Mouse (Mus musculus): ENCODE results near the gene Rag1. TPM values are rescaled to one million over a fixed set of nuclear protein-coding genes. Genes with fewer than 3 reads are reported as not detected.

The Rag1 gene
- polyA plus RNA-seq, 1 experiment from 2014 or later: not detected

- H3K36me3 ChIP-seq: no peaks in the 10 kb centered on the region
- H3K4me3 ChIP-seq: no peak overlapping the region
- no peak for ATAC-seq (ENCODE audit: insufficient number of reproducible peaks, low FRiP score)
- 69% methylated on average over 7 of the region's 7 CpGs for WGBS
- H3K4me1 ChIP-seq (replicated peaks): no peaks in the 10 kb centered on the region
- no peaks in the 10 kb centered on the region for H3K27me3 ChIP-seq (replicated peaks)
- H3K9me3 ChIP-seq (replicated peaks): no peaks in the 10 kb centered on the region
- no peak overlapping the region for H3K9ac ChIP-seq
- no peak overlapping the region for H3K27ac ChIP-seq (ENCODE audit: poor library complexity, severe bottlenecking)
- no peak overlapping the region for H3K4me2 ChIP-seq
Observed at GRCm38 (mm10) chr2:101638979-101639839, 10.1 kb downstream of the Rag1 start.

GRCm38 (mm10) chr2:101628297-101629236, 20.7 kb downstream of the Rag1 start:
- 3% methylated on average over 31 of the region's 31 CpGs for WGBS
- Histone ChIP-seq H3K36me3 (no peaks in the 10 kb centered on the region), H3K27ac (ENCODE audit: poor library complexity, severe bottlenecking) (peak overlapping the region; percentile 86), H3K9ac (peak overlapping the region; percentile 76), H3K4me3 (peak overlapping the region; percentile 89), H3K4me1 (replicated peaks) (0 out of 2 replicates have a peak, but pooled peaks cover 3% of the 10 kb centered on the region), H3K27me3 (replicated peaks) (no peaks in the 10 kb centered on the region), H3K4me2 (peak overlapping the region; percentile 77), H3K9me3 (replicated peaks) (no peaks in the 10 kb centered on the region)
- ATAC-seq (ENCODE audit: insufficient number of reproducible peaks, low FRiP score): peak; percentile 96

- no peak for ATAC-seq (ENCODE audit: insufficient number of reproducible peaks, low FRiP score)
- no peaks in the 10 kb centered on the region for H3K9me3 ChIP-seq (replicated peaks)
- H3K4me3 ChIP-seq: no peak overlapping the region
- H3K4me1 ChIP-seq (replicated peaks): 0 out of 2 replicates have a peak, but pooled peaks cover 3% of the 10 kb centered on the region
- no peak overlapping the region for H3K27ac ChIP-seq (ENCODE audit: poor library complexity, severe bottlenecking)
- no peaks in the 10 kb centered on the region for H3K36me3 ChIP-seq
- H3K4me2 ChIP-seq: no peak overlapping the region
- no peak overlapping the region for H3K9ac ChIP-seq
- no peaks in the 10 kb centered on the region for H3K27me3 ChIP-seq (replicated peaks)
Observed at GRCm38 (mm10) chr2:101627227-101627626, 22.1 kb downstream of the Rag1 start.

- WGBS: 62% methylated on average over 4 of the region's 4 CpGs
- Histone ChIP-seq H3K4me2 (no peak within 1 kb of the TSS), H3K27ac (ENCODE audit: poor library complexity, severe bottlenecking) (no peak within 1 kb of the TSS), H3K9me3 (replicated peaks) (no peaks in the 10 kb centered on the region), H3K36me3 (no peaks in the 10 kb centered on the region), H3K4me3 (no peak within 1 kb of the TSS), H3K27me3 (replicated peaks) (no peaks in the 10 kb centered on the region), H3K9ac (no peak within 1 kb of the TSS), H3K4me1 (replicated peaks) (0 out of 2 replicates have a peak, but pooled peaks cover 3% of the 10 kb centered on the region)
- no peak for ATAC-seq (ENCODE audit: insufficient number of reproducible peaks, low FRiP score)
Observed at GRCm38 (mm10) chr2:101624526-101624925, 24.8 kb downstream of the Rag1 start, which contains the start of gene Rag2. Rag2 (plus strand) TSS chr2:101624718.

- Histone ChIP-seq H3K4me3 (no peak overlapping the region), H3K27ac (ENCODE audit: poor library complexity, severe bottlenecking) (no peak overlapping the region), H3K9ac (no peak overlapping the region), H3K27me3 (replicated peaks) (no peaks in the 10 kb centered on the region), H3K36me3 (no peaks in the 10 kb centered on the region), H3K9me3 (replicated peaks) (no peaks in the 10 kb centered on the region), H3K4me2 (no peak overlapping the region), H3K4me1 (replicated peaks) (no peaks in the 10 kb centered on the region)
- ATAC-seq (ENCODE audit: insufficient number of reproducible peaks, low FRiP score): no peak
- 78% methylated on average over 2 of the region's 2 CpGs for WGBS
Observed at GRCm38 (mm10) chr2:101624011-101624410, 25.3 kb downstream of the Rag1 start.

GRCm38 (mm10) chr2:101623042-101623441, 26.3 kb downstream of the Rag1 start:
- Histone ChIP-seq H3K9me3 (replicated peaks) (no peaks in the 10 kb centered on the region), H3K27ac (ENCODE audit: poor library complexity, severe bottlenecking) (no peak overlapping the region), H3K36me3 (no peaks in the 10 kb centered on the region), H3K27me3 (replicated peaks) (no peaks in the 10 kb centered on the region), H3K4me3 (no peak overlapping the region), H3K9ac (no peak overlapping the region), H3K4me2 (no peak overlapping the region), H3K4me1 (replicated peaks) (no peaks in the 10 kb centered on the region)
- ATAC-seq (ENCODE audit: insufficient number of reproducible peaks, low FRiP score): no peak
- 83% methylated on average over 2 of the region's 2 CpGs for WGBS

- no peaks in the 10 kb centered on the region for H3K9me3 ChIP-seq (replicated peaks)
- H3K27me3 ChIP-seq (replicated peaks): no peaks in the 10 kb centered on the region
- ATAC-seq (ENCODE audit: insufficient number of reproducible peaks, low FRiP score): no peak
- no peak overlapping the region for H3K4me3 ChIP-seq
- no peaks in the 10 kb centered on the region for H3K36me3 ChIP-seq
- 69% methylated on average over 7 of the region's 7 CpGs for WGBS
- H3K4me1 ChIP-seq (replicated peaks): no peaks in the 10 kb centered on the region
- H3K4me2 ChIP-seq: no peak overlapping the region
- H3K27ac ChIP-seq (ENCODE audit: poor library complexity, severe bottlenecking): no peak overlapping the region
- H3K9ac ChIP-seq: no peak overlapping the region
Observed at GRCm38 (mm10) chr2:101621611-101622010, 27.7 kb downstream of the Rag1 start.

GRCm38 (mm10) chr2:101620899-101621298, 28.4 kb downstream of the Rag1 start:
- Histone ChIP-seq H3K4me2 (no peak overlapping the region), H3K4me1 (replicated peaks) (peaks cover under 1% of the 10 kb centered on the region; the same call in 1 of the 2 replicates), H3K9ac (no peak overlapping the region), H3K36me3 (no peaks in the 10 kb centered on the region), H3K27me3 (replicated peaks) (no peaks in the 10 kb centered on the region), H3K4me3 (no peak overlapping the region), H3K27ac (ENCODE audit: poor library complexity, severe bottlenecking) (no peak overlapping the region), H3K9me3 (replicated peaks) (no peaks in the 10 kb centered on the region)
- no peak for ATAC-seq (ENCODE audit: insufficient number of reproducible peaks, low FRiP score)
- 73% methylated on average over 3 of the region's 3 CpGs for WGBS

- Histone ChIP-seq H3K27ac (ENCODE audit: poor library complexity, severe bottlenecking) (no peak overlapping the region), H3K9me3 (replicated peaks) (no peaks in the 10 kb centered on the region), H3K4me1 (replicated peaks) (peaks cover 9% of the 10 kb centered on the region; the same call in 1 of the 2 replicates), H3K4me3 (no peak overlapping the region), H3K4me2 (no peak overlapping the region), H3K9ac (no peak overlapping the region), H3K36me3 (no peaks in the 10 kb centered on the region), H3K27me3 (replicated peaks) (no peaks in the 10 kb centered on the region)
- WGBS: 77% methylated on average over 4 of the region's 4 CpGs
- no peak for ATAC-seq (ENCODE audit: insufficient number of reproducible peaks, low FRiP score)
Observed at GRCm38 (mm10) chr2:101618373-101618772, 30.9 kb downstream of the Rag1 start.

- H3K36me3 ChIP-seq: no peaks in the 10 kb centered on the region
- no peaks in the 10 kb centered on the region for H3K9me3 ChIP-seq (replicated peaks)
- H3K9ac ChIP-seq: no peak overlapping the region
- WGBS: 49% methylated on average over 10 of the region's 10 CpGs
- H3K4me1 ChIP-seq (replicated peaks): peaks cover 9% of the 10 kb centered on the region; the same call in 1 of the 2 replicates
- no peak for ATAC-seq (ENCODE audit: insufficient number of reproducible peaks, low FRiP score)
- no peak overlapping the region for H3K27ac ChIP-seq (ENCODE audit: poor library complexity, severe bottlenecking)
- no peak overlapping the region; the same call in 1 of the 2 replicates for H3K4me2 ChIP-seq
- H3K27me3 ChIP-seq (replicated peaks): no peaks in the 10 kb centered on the region
- H3K4me3 ChIP-seq: no peak overlapping the region
Observed at GRCm38 (mm10) chr2:101615464-101616305, 33.6 kb downstream of the Rag1 start.
